Mouse (Mus musculus) lung, postnatal 36 days (tissue): ENCODE data around the gene Anapc11.

Experiments used
- DNase-seq: peaks from one replicate; pipeline ENCODE4 v3.0.0; 2022; ENCODE audit warnings: mixed read lengths

The Anapc11 gene

GRCm38 (mm10) chr11:120628601-120629340 lies 30.6 kb downstream of the Anapc11 start:
- no peak for DNase-seq

- peak; percentile 46 for DNase-seq
These were observed 31.1 kb downstream of the Anapc11 start for GRCm38 (mm10) chr11:120629341-120629730.

- peak; percentile 43 for DNase-seq
These were observed 31.7 kb downstream of the Anapc11 start for GRCm38 (mm10) chr11:120629911-120630310.

GRCm38 (mm10) chr11:120630401-120630871 lies 32.2 kb downstream of the Anapc11 start:
- peak; percentile 79 for DNase-seq

GRCm38 (mm10) chr11:120630881-120631725 lies 32.9 kb downstream of the Anapc11 start:
- no peak for DNase-seq

- no peak for DNase-seq
These were observed 33.7 kb downstream of the Anapc11 start for GRCm38 (mm10) chr11:120631726-120632448.

- DNase-seq = peak; percentile 80
These were observed 34.6 kb downstream of the Anapc11 start for GRCm38 (mm10) chr11:120632559-120633519.

- DNase-seq = peak; percentile 97
These were observed 35.5 kb downstream of the Anapc11 start, which contains the start of gene Mafg for GRCm38 (mm10) chr11:120633520-120634343. Mafg (minus strand) TSS chr11:120633600.

- no peak for DNase-seq
These were observed 36.6 kb downstream of the Anapc11 start for GRCm38 (mm10) chr11:120634810-120635209.

- no peak for DNase-seq
These were observed 43.0 kb downstream of the Anapc11 start for GRCm38 (mm10) chr11:120641255-120641654.

- no peak for DNase-seq
These were observed 43.6 kb downstream of the Anapc11 start for GRCm38 (mm10) chr11:120641869-120642268.

- DNase-seq = no peak
These were observed 44.8 kb downstream of the Anapc11 start for GRCm38 (mm10) chr11:120642939-120643600.

- peak; percentile 98 for DNase-seq
These were observed 45.4 kb downstream of the Anapc11 start, which contains the start of gene Pycr1 for GRCm38 (mm10) chr11:120643601-120643987. Pycr1 (minus strand) TSS chr11:120643769.

- no peak for DNase-seq
These were observed 49.0 kb downstream of the Anapc11 start for GRCm38 (mm10) chr11:120647047-120647830.

- DNase-seq = peak; percentile 53
These were observed 49.8 kb downstream of the Anapc11 start, which contains the start of gene Myadml2 for GRCm38 (mm10) chr11:120648001-120648476. Myadml2 (minus strand) TSS chr11:120648158.

GRCm38 (mm10) chr11:120651872-120652271 lies 53.7 kb downstream of the Anapc11 start:
- DNase-seq = no peak

- DNase-seq = no peak
These were observed 56.5 kb downstream of the Anapc11 start for GRCm38 (mm10) chr11:120654741-120655140.

GRCm38 (mm10) chr11:120657301-120657700 lies 59.1 kb downstream of the Anapc11 start:
- no peak for DNase-seq
